Mouse (Mus musculus): Measurements from ENCODE around the gene Igsf3.

DNA sequence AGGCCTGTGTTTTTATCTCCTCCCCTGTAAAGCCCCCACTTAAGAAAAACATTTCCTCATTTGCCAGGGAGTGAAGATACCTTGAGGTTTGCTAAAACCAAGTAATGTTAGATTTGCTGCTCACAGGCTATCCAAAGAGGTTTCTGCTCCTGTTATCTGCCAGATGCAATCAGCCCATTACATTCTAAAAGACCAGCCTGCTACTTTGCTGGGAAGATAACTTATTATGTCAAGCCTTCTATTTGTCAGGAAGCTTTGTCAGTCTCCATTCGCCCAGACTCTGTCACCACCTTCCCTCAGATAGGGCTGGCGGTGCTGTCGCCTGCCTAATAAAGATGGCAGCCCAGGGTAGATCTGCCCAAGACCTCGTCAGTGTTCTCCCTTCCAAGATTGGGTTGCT is 59.6 kb downstream of the Igsf3 start:
- TF ChIP-seq CTCF (IDR thresholded peaks at IDR 0.05; ENCODE audit: low read depth) (no peak), EP300 (IDR thresholded peaks at IDR 0.05; ENCODE audit: low read depth) (peak; percentile 43; the same call in 1 of the 2 replicates)

Measured in liver, embryonic 14.5 days (tissue).